Mouse (Mus musculus): Measurements from ENCODE around the gene Bicc1.

- TF ChIP-seq POLR2A (IDR thresholded peaks at IDR 0.05; ENCODE audit: control insufficient read depth, extremely low read depth, insufficient read depth, low read length, poor library complexity): no peak
- no peak for TF ChIP-seq CTCF (IDR thresholded peaks at IDR 0.05; ENCODE audit: borderline replicate concordance, control insufficient read depth, extremely low read depth, insufficient read depth, low read length, poor library complexity)
Observed at GRCm38 (mm10) chr10:70926126-70926525, 233.4 kb downstream of the Bicc1 start.
